Mouse (Mus musculus) lung, postnatal 25 days (tissue): ENCODE measurements at regions not wholly inside any gene's neighbourhood (a gene's known extent, or its start where the extent isn't known, plus 50 kb on each side); places are given as distances from the start of the nearest gene placed in this dataset.

Experiments
- DNase-seq: peaks from one replicate; pipeline ENCODE4 v3.0.0; 2022; ENCODE audit warnings: low spot score

- DNase-seq, result no peak
Measured at GRCm38 (mm10) chr2:163138688-163139385, 51.2 kb upstream of the Gtsf1l start.

GRCm38 (mm10) chr2:163142762-163143388 is 55.2 kb upstream of the Gtsf1l start:
- no peak for DNase-seq

- no peak for DNase-seq
Measured at GRCm38 (mm10) chr2:163143413-163143812, 55.8 kb upstream of the Gtsf1l start.

- DNase-seq, result no peak
Measured at GRCm38 (mm10) chr2:163146001-163146400, 56.9 kb upstream of the Tox2 start.

GRCm38 (mm10) chr2:163146481-163146880 is 56.4 kb upstream of the Tox2 start:
- no peak for DNase-seq

- peak; percentile 5 for DNase-seq
Measured at GRCm38 (mm10) chr2:163147381-163147780, 55.5 kb upstream of the Tox2 start.

GRCm38 (mm10) chr2:163151016-163151415 is 51.9 kb upstream of the Tox2 start:
- no peak for DNase-seq

- DNase-seq, result no peak
Measured at GRCm38 (mm10) chr2:163152340-163153033, 50.4 kb upstream of the Tox2 start.
